Mouse (Mus musculus) forebrain, embryonic 16.5 days (tissue): ENCODE measurements around the gene Sat2. TPM values are rescaled to one million over a fixed set of nuclear protein-coding genes. Genes with fewer than 3 reads are reported as not detected.
"Not testable (repeated sequence)": the region's sequence is repeated elsewhere in the genome, so short reads cannot be mapped to it uniquely, and the experiment has no call there.

ENCODE experiments used
- ATAC-seq: fragments of 200-750 bp; cut with Nextera tagmentation; 2 replicates; pipeline ENCODE4 v1.8.0; 2017; ENCODE audit warnings: mild to moderate bottlenecking, moderate library complexity
- H3K27ac ChIP-seq: fragments of 300-500 bp; sonication (generic); 2 replicates; pipeline ENCODE4 v1.5.1; 2014; ENCODE audit warnings: low read length, control low read depth
- H3K27me3 ChIP-seq: fragments of 300-500 bp; sonication (generic); replicated peaks from 2 replicates; pipeline ENCODE4 v1.6.1; 2014; ENCODE audit warnings: low read length; ENCODE audit not compliant: control insufficient read depth, insufficient read depth
- H3K36me3 ChIP-seq: fragments of 300-500 bp; sonication (generic); 2 replicates; pipeline ENCODE4 v1.6.1; 2014; ENCODE audit not compliant: control insufficient read depth, insufficient read depth
- H3K4me1 ChIP-seq: fragments of 300-500 bp; sonication (generic); replicated peaks from 2 replicates; pipeline ENCODE4 v1.6.1; 2014; ENCODE audit warnings: low read length; ENCODE audit not compliant: control insufficient read depth, insufficient read depth
- H3K4me2 ChIP-seq: fragments of 300-500 bp; sonication (generic); 2 replicates; pipeline ENCODE4 v1.6.1; 2014; ENCODE audit warnings: mild to moderate bottlenecking, low read length, control low read depth
- H3K4me3 ChIP-seq: fragments of 300-500 bp; sonication (generic); replicated peaks from 2 replicates; pipeline ENCODE4 v1.5.1; 2014; ENCODE audit warnings: mild to moderate bottlenecking, low read length, control low read depth
- H3K9ac ChIP-seq: fragments of 300-500 bp; sonication (generic); replicated peaks from 2 replicates; pipeline ENCODE4 v1.6.1; 2014; ENCODE audit warnings: low read depth, low read length, control low read depth
- H3K9me3 ChIP-seq: fragments of 300-500 bp; sonication (generic); 2 replicates; pipeline ENCODE4 v1.6.1; 2016; ENCODE audit warnings: low read length; ENCODE audit not compliant: control insufficient read depth
- WGBS: fragments of 180-500 bp; shearing (Covaris S2); extraction: QIAGEN DNeasy Blood & Tissue Kit; methylation state at CpG from one replicate; pipeline ENCODE4 v1.1.7; 2014; 5-methylcytosine and 5-hydroxymethylcytosine counted together
- polyA plus RNA-seq: library from polyadenylated mRNA; unstranded; fragments of >200 nt; fragmentation: Nextera tagmentation; extraction: Ambion mirVana; gene quantifications from 2 replicates; pipeline ENCODE4 v1.2.1, GENCODE M21; 2015

The Sat2 gene
- polyA plus RNA-seq, 1 experiment from 2014 or later = 23.8 TPM

GRCm38 (mm10) chr11:69606491-69606795 is 15.4 kb upstream of the Sat2 start:
- H3K36me3 ChIP-seq = peaks cover 3% of the 10 kb centered on the region; the same call in 1 of the 2 replicates
- H3K4me1 ChIP-seq = peaks cover 17% of the 10 kb centered on the region
- peak overlapping the region; percentile 99 for H3K4me2 ChIP-seq
- no peak for ATAC-seq
- no peaks in the 10 kb centered on the region for H3K27me3 ChIP-seq
- WGBS = 59% methylated on average over 2 of the region's 2 CpGs
- H3K9me3 ChIP-seq = no peaks in the 10 kb centered on the region
- peak overlapping the region; percentile 80 for H3K4me3 ChIP-seq
- 0 out of 2 replicates have a peak overlapping the region, but pooled peaks have one; percentile 22 for H3K9ac ChIP-seq
- H3K27ac ChIP-seq = peak overlapping the region; percentile 28; the same call in 1 of the 2 replicates

- no peak overlapping the region for H3K27ac ChIP-seq
- WGBS = 99% methylated on average over 2 of the region's 2 CpGs
- H3K9ac ChIP-seq = no peak overlapping the region
- no peak for ATAC-seq
- H3K9me3 ChIP-seq = no peaks in the 10 kb centered on the region
- peaks cover 3% of the 10 kb centered on the region; the same call in 1 of the 2 replicates for H3K36me3 ChIP-seq
- no peaks in the 10 kb centered on the region for H3K27me3 ChIP-seq
- H3K4me2 ChIP-seq = no peak overlapping the region
- no peak overlapping the region for H3K4me3 ChIP-seq
- H3K4me1 ChIP-seq = peaks cover 17% of the 10 kb centered on the region
These were observed 15.0 kb upstream of the Sat2 start for GRCm38 (mm10) chr11:69606832-69607231.

GRCm38 (mm10) chr11:69608525-69608924 is 13.3 kb upstream of the Sat2 start:
- H3K9me3 ChIP-seq = no peaks in the 10 kb centered on the region
- ATAC-seq = no peak
- H3K36me3 ChIP-seq = no peaks in the 10 kb centered on the region
- H3K9ac ChIP-seq = no peak overlapping the region
- H3K27me3 ChIP-seq = no peaks in the 10 kb centered on the region
- H3K4me3 ChIP-seq = no peak overlapping the region
- WGBS = 87% methylated on average over 3 of the region's 3 CpGs
- H3K4me2 ChIP-seq = no peak overlapping the region
- H3K27ac ChIP-seq = no peak overlapping the region
- H3K4me1 ChIP-seq = peaks cover 17% of the 10 kb centered on the region

GRCm38 (mm10) chr11:69609416-69609815 is 12.4 kb upstream of the Sat2 start:
- Histone ChIP-seq H3K4me3 (no peak overlapping the region), H3K4me2 (no peak overlapping the region), H3K36me3 (no peaks in the 10 kb centered on the region), H3K4me1 (peaks cover 14% of the 10 kb centered on the region), H3K9ac (no peak overlapping the region), H3K27me3 (no peaks in the 10 kb centered on the region), H3K27ac (no peak overlapping the region), H3K9me3 (no peaks in the 10 kb centered on the region)
- 69% methylated on average over 7 of the region's 7 CpGs for WGBS
- ATAC-seq = no peak

GRCm38 (mm10) chr11:69610899-69611298 is 10.9 kb upstream of the Sat2 start:
- ATAC-seq = no peak
- 71% methylated on average over 4 of the region's 4 CpGs for WGBS
- no peak overlapping the region for H3K27ac ChIP-seq
- no peaks in the 10 kb centered on the region for H3K36me3 ChIP-seq
- no peak overlapping the region for H3K4me2 ChIP-seq
- H3K27me3 ChIP-seq = no peaks in the 10 kb centered on the region
- no peak overlapping the region for H3K4me3 ChIP-seq
- no peaks in the 10 kb centered on the region for H3K9me3 ChIP-seq
- H3K4me1 ChIP-seq = peaks cover 9% of the 10 kb centered on the region; the same call in 1 of the 2 replicates
- no peak overlapping the region for H3K9ac ChIP-seq

- Histone ChIP-seq H3K4me1 (peaks cover 4% of the 10 kb centered on the region; the same call in 1 of the 2 replicates), H3K9ac (no peak overlapping the region; the same call in 1 of the 2 replicates), H3K27ac (no peak overlapping the region), H3K4me3 (no peak overlapping the region), H3K27me3 (no peaks in the 10 kb centered on the region), H3K36me3 (no peaks in the 10 kb centered on the region), H3K9me3 (no peaks in the 10 kb centered on the region), H3K4me2 (0 out of 2 replicates have a peak overlapping the region, but pooled peaks have one; percentile 0)
- 8% methylated on average over 18 of the region's 19 CpGs for WGBS
- ATAC-seq = peak; percentile 65; the same call in 1 of the 2 replicates
These were observed 8.1 kb upstream of the Sat2 start for GRCm38 (mm10) chr11:69613553-69614256.

- H3K27ac ChIP-seq, ATAC-seq, H3K4me1 ChIP-seq, H3K4me2 ChIP-seq, H3K4me3 ChIP-seq, H3K9ac ChIP-seq, H3K9me3 ChIP-seq, H3K27me3 ChIP-seq, H3K36me3 ChIP-seq: not testable (repeated sequence)
- WGBS = 50% methylated on average over 11 of the region's 11 CpGs
These were observed 7.6 kb upstream of the Sat2 start for GRCm38 (mm10) chr11:69614257-69614588.

- no peak overlapping the region for H3K9ac ChIP-seq
- no peak for ATAC-seq
- WGBS = 46% methylated on average over 10 of the region's 10 CpGs
- peaks cover 6% of the 10 kb centered on the region for H3K4me1 ChIP-seq
- H3K4me2 ChIP-seq = no peak overlapping the region
- H3K9me3 ChIP-seq = no peaks in the 10 kb centered on the region
- H3K4me3 ChIP-seq = no peak overlapping the region
- H3K27ac ChIP-seq = no peak overlapping the region
- no peaks in the 10 kb centered on the region for H3K27me3 ChIP-seq
- H3K36me3 ChIP-seq = no peaks in the 10 kb centered on the region
These were observed 5.0 kb upstream of the Sat2 start for GRCm38 (mm10) chr11:69616781-69617180.

- WGBS = 71% methylated on average over 5 of the region's 5 CpGs
- ATAC-seq = no peak
- no peak within 1 kb of the TSS for H3K9ac ChIP-seq
These were observed 4.0 kb upstream of the Sat2 start, which contains the start of gene Shbg for GRCm38 (mm10) chr11:69617805-69618204. Shbg (minus strand) TSS chr11:69617905.

More at GRCm38 (mm10) chr11:69617805-69618204, 4.0 kb upstream of the Sat2 start, which contains the start of gene Shbg:
- no peaks in the 10 kb centered on the region for H3K27me3 ChIP-seq
- no peaks in the 10 kb centered on the region for H3K36me3 ChIP-seq
- peaks cover 15% of the 10 kb centered on the region for H3K4me1 ChIP-seq
- H3K27ac ChIP-seq = no peak within 1 kb of the TSS
- H3K4me2 ChIP-seq = no peak within 1 kb of the TSS
- no peak within 1 kb of the TSS for H3K4me3 ChIP-seq
- H3K9me3 ChIP-seq = no peaks in the 10 kb centered on the region
